Mouse (Mus musculus): Measurements from ENCODE around the gene 1700017B05Rik.
A peak's percentile ranks its signal among the peaks of the same experiment; 100 is the strongest.
"Not testable (repeated sequence)": the region's sequence is repeated elsewhere in the genome, so short reads cannot be mapped to it uniquely, and the experiment has no call there.

1700017B05Rik gene

GRCm38 (mm10) chr9:57261913-57262794 is at the start of gene 1700017B05Rik:
TSS of gene 1700017B05Rik (minus strand) at chr9:57262612.
- DNase-seq (ENCODE audit: inconsistent ontology term), result peak; percentile 90

GRCm38 (mm10) chr9:57310895-57311294 is 48.5 kb upstream of the 1700017B05Rik start:
- no peak for DNase-seq (ENCODE audit: inconsistent ontology term)

GRCm38 (mm10) chr9:57309353-57309752 is 46.9 kb upstream of the 1700017B05Rik start:
- DNase-seq (ENCODE audit: inconsistent ontology term), result no peak

GRCm38 (mm10) chr9:57307456-57307855 is 45.0 kb upstream of the 1700017B05Rik start:
- DNase-seq (ENCODE audit: inconsistent ontology term), result no peak

GRCm38 (mm10) chr9:57304716-57305115 is 42.3 kb upstream of the 1700017B05Rik start:
- not testable (repeated sequence) for DNase-seq (ENCODE audit: inconsistent ontology term)

GRCm38 (mm10) chr9:57304251-57304650 is 41.8 kb upstream of the 1700017B05Rik start:
- no peak for DNase-seq (ENCODE audit: inconsistent ontology term)

GRCm38 (mm10) chr9:57303356-57303755 is 40.9 kb upstream of the 1700017B05Rik start:
- DNase-seq (ENCODE audit: inconsistent ontology term), result no peak

- no peak for DNase-seq (ENCODE audit: inconsistent ontology term)
These were observed 38.4 kb upstream of the 1700017B05Rik start for GRCm38 (mm10) chr9:57300825-57301224.

- no peak for DNase-seq (ENCODE audit: inconsistent ontology term)
These were observed 37.5 kb upstream of the 1700017B05Rik start for GRCm38 (mm10) chr9:57299790-57300477.

- no peak for DNase-seq (ENCODE audit: inconsistent ontology term)
These were observed 35.5 kb upstream of the 1700017B05Rik start for GRCm38 (mm10) chr9:57297938-57298337.

- no peak for DNase-seq (ENCODE audit: inconsistent ontology term)
These were observed 33.9 kb upstream of the 1700017B05Rik start for GRCm38 (mm10) chr9:57296277-57296676.

GRCm38 (mm10) chr9:57295666-57296065 is 33.3 kb upstream of the 1700017B05Rik start:
- no peak for DNase-seq (ENCODE audit: inconsistent ontology term)

GRCm38 (mm10) chr9:57294905-57295304 is 32.5 kb upstream of the 1700017B05Rik start:
- DNase-seq (ENCODE audit: inconsistent ontology term), result no peak

GRCm38 (mm10) chr9:57287183-57287582 is 24.8 kb upstream of the 1700017B05Rik start:
- DNase-seq (ENCODE audit: inconsistent ontology term), result no peak

GRCm38 (mm10) chr9:57283311-57283710 is 20.9 kb upstream of the 1700017B05Rik start:
- DNase-seq (ENCODE audit: inconsistent ontology term), result no peak

GRCm38 (mm10) chr9:57282686-57283085 is 20.3 kb upstream of the 1700017B05Rik start:
- DNase-seq (ENCODE audit: inconsistent ontology term), result no peak

GRCm38 (mm10) chr9:57281549-57281948 is 19.1 kb upstream of the 1700017B05Rik start:
- DNase-seq (ENCODE audit: inconsistent ontology term), result peak; percentile 48

GRCm38 (mm10) chr9:57279441-57279840 is 17.0 kb upstream of the 1700017B05Rik start:
- DNase-seq (ENCODE audit: inconsistent ontology term), result no peak

GRCm38 (mm10) chr9:57278268-57278667 is 15.9 kb upstream of the 1700017B05Rik start:
- DNase-seq (ENCODE audit: inconsistent ontology term), result no peak

GRCm38 (mm10) chr9:57276311-57276710 is 13.9 kb upstream of the 1700017B05Rik start:
- peak; percentile 83 for DNase-seq (ENCODE audit: inconsistent ontology term)

- no peak for DNase-seq (ENCODE audit: inconsistent ontology term)
These were observed 11.5 kb upstream of the 1700017B05Rik start for GRCm38 (mm10) chr9:57273805-57274494.

Data from Muller cell, postnatal 12 days (primary cell).